Mouse (Mus musculus) C2C12 (cell line): ENCODE results near the gene Synm. TPM values are rescaled to one million over a fixed set of nuclear protein-coding genes. Genes with fewer than 3 reads are reported as not detected.

ENCODE experiments used
- H3K27me3 ChIP-seq: one replicate; pipeline ENCODE4 v1.6.1; 2011; ENCODE audit not compliant: control insufficient read depth, insufficient read depth, insufficient read length
- H3K36me3 ChIP-seq: one replicate; pipeline ENCODE4 v1.6.1; 2011; ENCODE audit not compliant: control insufficient read depth, insufficient read depth
- H3K4me3 ChIP-seq: one replicate; pipeline ENCODE4 v1.5.1; 2011; ENCODE audit warnings: mild to moderate bottlenecking, control low read depth; ENCODE audit not compliant: poor library complexity, insufficient read depth, severe bottlenecking
- H3K79me2 ChIP-seq: one replicate; pipeline ENCODE4 v1.6.1; 2011; ENCODE audit not compliant: control insufficient read depth, insufficient read depth
- H3K79me3 ChIP-seq: one replicate; pipeline ENCODE4 v1.6.1; 2011; ENCODE audit warnings: low read depth, control low read depth
- H3ac ChIP-seq: one replicate; pipeline ENCODE3; 2011; ENCODE audit warnings: low read depth; ENCODE audit not compliant: control insufficient read depth, insufficient read length
- CEBPB ChIP-seq: IDR thresholded peaks from one replicate; pipeline ENCODE4 v1.6.1; 2011; ENCODE audit warnings: low read depth, mild to moderate bottlenecking, control low read depth, moderate library complexity
- CTCF ChIP-seq: IDR thresholded peaks from one replicate; pipeline ENCODE4 v1.5.1; 2011; ENCODE audit not compliant: control insufficient read depth, insufficient read depth, insufficient read length
- FOSL1 ChIP-seq: IDR thresholded peaks from one replicate; pipeline ENCODE4 v1.8.0; 2011; ENCODE audit warnings: mild to moderate bottlenecking, low read length; ENCODE audit not compliant: poor library complexity, insufficient read depth, severe bottlenecking
- MAX ChIP-seq: IDR thresholded peaks from one replicate; pipeline ENCODE4 v1.6.1; 2011; ENCODE audit warnings: mild to moderate bottlenecking, control low read depth
- MYOD1 ChIP-seq: IDR thresholded peaks from one replicate; pipeline ENCODE4 v1.6.1; 2011; ENCODE audit warnings: low read depth; ENCODE audit not compliant: control insufficient read depth, insufficient read length
- MYOG ChIP-seq: IDR thresholded peaks from one replicate; pipeline ENCODE4 v1.6.1; 2011; ENCODE audit not compliant: control insufficient read depth, insufficient read length; ENCODE audit errors: extremely low read depth
- USF1 ChIP-seq: IDR thresholded peaks from one replicate; pipeline ENCODE4 v1.6.1; 2011; ENCODE audit warnings: low read depth, mild to moderate bottlenecking, control low read depth, moderate library complexity
- polyA plus RNA-seq: library from polyadenylated mRNA; unstranded; fragments of >200 nt; fragmentation: generic; extraction: Trizol; gene quantifications from one replicate; pipeline ENCODE4 v1.2.1, GENCODE M21; 2012; ENCODE audit warnings: missing spikeins

Gene Synm
- polyA plus RNA-seq, 1 experiment, result 0.14 TPM

DNA sequence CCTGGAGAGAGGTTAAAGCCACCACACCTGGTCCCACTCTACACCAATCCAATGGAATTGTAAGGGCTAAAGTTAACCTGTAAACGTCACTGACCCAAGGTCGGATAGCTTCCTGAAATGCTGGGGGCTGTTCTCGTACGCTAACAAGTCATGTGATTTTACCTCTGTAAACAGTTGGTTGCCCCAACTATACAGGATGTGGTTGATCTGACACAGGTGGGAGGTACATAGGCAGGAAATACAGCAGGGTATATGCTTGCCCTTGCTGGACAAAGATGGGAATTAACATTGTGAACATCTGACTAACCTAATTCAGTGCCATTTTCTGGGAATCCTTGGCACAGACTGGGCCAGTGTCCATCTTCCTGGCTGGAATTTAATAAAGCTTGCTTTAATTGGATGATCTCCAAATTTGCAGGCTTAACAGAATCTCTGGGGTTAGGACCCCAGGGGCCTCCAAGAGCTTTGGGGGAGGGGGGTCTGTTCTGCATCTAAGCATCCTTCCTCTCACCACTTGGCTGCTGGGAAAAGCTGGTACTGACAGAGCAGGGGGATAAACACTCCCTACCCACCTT is 11.7 kb downstream of the Synm start:
- H3K79me3 ChIP-seq, result no peaks in the 10 kb centered on the region
- H3K79me2 ChIP-seq, result no peaks in the 10 kb centered on the region
- H3ac ChIP-seq, result no peak overlapping the region
- peaks cover 12% of the 10 kb centered on the region for H3K27me3 ChIP-seq
- TF ChIP-seq MAX (no peak), MYOD1 (no peak), FOSL1 (no peak), CEBPB (no peak)
- no peaks in the 10 kb centered on the region for H3K36me3 ChIP-seq
- H3K4me3 ChIP-seq, result no peak overlapping the region

GRCm38 (mm10) chr7:67741706-67742105 is 17.8 kb downstream of the Synm start:
- Histone ChIP-seq H3K36me3 (no peaks in the 10 kb centered on the region), H3ac (no peak overlapping the region), H3K4me3 (no peak overlapping the region), H3K27me3 (no peaks in the 10 kb centered on the region), H3K79me3 (no peaks in the 10 kb centered on the region), H3K79me2 (no peaks in the 10 kb centered on the region)
- no peak for TF ChIP-seq CTCF
- TF ChIP-seq FOSL1, result peak; percentile 21
- TF ChIP-seq MAX, result no peak

DNA sequence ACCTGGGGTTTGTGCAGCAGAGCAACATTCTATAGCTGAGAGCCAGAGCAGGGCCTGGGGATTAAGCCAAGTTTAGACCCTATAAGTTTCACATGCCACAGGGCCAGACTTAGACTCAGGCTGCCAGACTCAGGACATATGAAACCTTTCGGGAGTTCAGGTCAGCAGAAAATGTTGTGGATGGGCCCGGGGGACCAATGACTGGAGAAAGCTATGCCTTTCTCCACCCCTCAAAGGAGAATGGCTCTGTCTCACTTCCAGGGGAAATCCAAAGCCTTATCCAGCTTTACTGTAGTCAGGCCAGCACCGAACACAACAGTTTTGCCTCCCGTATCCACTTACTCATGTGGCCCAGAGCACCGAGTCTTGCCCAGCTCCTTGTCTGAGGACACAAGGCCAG is 18.7 kb downstream of the Synm start:
- Histone ChIP-seq H3K27me3 (no peaks in the 10 kb centered on the region), H3ac (no peak overlapping the region), H3K79me2 (no peaks in the 10 kb centered on the region), H3K36me3 (no peaks in the 10 kb centered on the region), H3K79me3 (no peaks in the 10 kb centered on the region), H3K4me3 (no peak overlapping the region)
- no peak for TF ChIP-seq FOSL1
- no peak for TF ChIP-seq MYOG
- TF ChIP-seq CTCF, result no peak
- no peak for TF ChIP-seq MYOD1
- TF ChIP-seq CEBPB, result no peak
- no peak for TF ChIP-seq MAX
- TF ChIP-seq USF1, result no peak

DNA sequence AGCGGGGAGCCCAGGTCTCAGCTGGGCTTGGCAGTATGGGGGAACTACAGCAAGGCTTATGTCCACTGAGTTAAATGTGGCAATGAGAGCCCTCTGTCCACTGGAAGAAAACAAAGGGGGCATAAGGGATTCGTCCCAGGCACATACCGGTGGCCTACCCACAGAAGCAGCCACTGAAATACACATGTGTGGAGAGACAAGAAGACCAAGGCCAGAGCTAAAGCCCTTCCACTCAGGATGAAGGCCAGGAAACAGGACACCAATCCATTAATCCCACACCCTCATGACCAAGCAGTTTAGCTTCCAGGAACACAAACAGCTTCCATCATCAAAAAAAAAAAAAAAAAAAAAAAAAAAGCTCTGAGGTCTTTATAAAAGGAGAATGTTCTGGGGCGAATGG is 19.2 kb downstream of the Synm start:
- TF ChIP-seq MYOG (no peak), FOSL1 (no peak), MYOD1 (no peak), CTCF (no peak), USF1 (no peak), CEBPB (no peak), MAX (no peak)
- H3K27me3 ChIP-seq, result no peaks in the 10 kb centered on the region
- no peaks in the 10 kb centered on the region for H3K36me3 ChIP-seq
- no peaks in the 10 kb centered on the region for H3K79me3 ChIP-seq
- no peaks in the 10 kb centered on the region for H3K79me2 ChIP-seq
- H3K4me3 ChIP-seq, result no peak overlapping the region
- H3ac ChIP-seq, result no peak overlapping the region

DNA sequence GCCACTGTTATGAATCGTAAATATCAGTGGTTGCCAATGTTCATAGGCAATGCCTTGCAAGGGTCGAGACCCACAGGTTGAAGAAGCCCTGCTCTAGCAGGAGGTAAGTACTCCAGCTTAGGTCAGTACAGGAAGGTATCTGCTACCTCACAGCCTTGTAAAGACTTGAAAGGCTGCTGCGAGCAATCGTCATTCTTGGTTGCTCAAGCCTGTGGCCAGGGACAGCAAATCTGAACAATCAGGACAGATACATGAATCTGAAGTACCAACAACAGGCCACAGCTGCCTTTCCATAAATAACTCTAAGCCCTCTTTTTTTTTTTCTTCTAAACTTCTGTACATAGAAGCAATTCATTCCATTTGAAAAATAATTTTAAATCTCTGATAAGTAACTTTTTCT is 27.3 kb downstream of the Synm start:
- no peak overlapping the region for H3ac ChIP-seq
- H3K36me3 ChIP-seq, result no peaks in the 10 kb centered on the region
- no peak for TF ChIP-seq FOSL1
- TF ChIP-seq CEBPB, result no peak
- no peak for TF ChIP-seq MYOD1
- H3K79me3 ChIP-seq, result no peaks in the 10 kb centered on the region
- no peaks in the 10 kb centered on the region for H3K79me2 ChIP-seq
- no peaks in the 10 kb centered on the region for H3K27me3 ChIP-seq
- no peak overlapping the region for H3K4me3 ChIP-seq

DNA sequence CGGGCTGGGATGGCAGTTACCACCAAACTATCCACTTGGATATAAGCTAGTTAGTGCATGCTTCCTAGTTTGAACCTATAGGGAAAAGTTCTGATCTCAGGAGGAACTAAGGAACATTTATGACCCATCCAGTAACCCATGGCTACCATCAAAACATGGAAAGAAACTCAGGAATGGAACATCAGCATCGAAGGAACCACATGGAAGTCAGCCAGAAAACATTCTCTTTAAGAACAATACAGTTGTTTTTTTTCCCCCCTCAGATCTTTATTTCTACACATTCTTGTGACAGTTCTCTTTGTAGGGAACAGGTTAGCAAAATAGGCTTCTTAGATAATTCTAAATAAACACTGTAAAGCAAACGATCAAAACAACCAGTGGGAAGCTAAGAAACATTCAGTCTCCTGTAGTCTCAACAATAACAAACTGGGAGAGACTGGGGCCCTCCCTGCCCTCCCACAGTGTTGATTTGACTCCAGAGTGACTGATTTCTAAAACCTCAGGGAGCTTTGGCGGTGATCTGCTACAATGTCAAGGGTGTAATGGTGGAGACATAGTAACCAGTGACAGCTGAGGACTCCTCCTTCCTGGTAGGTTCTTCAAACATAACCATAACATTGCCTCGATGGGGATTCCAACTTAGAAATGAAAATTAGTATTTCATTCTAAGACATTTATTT is 29.0 kb downstream of the Synm start:
- Histone ChIP-seq H3K79me2 (no peaks in the 10 kb centered on the region), H3K4me3 (no peak overlapping the region), H3K36me3 (no peaks in the 10 kb centered on the region), H3ac (no peak overlapping the region), H3K27me3 (no peaks in the 10 kb centered on the region), H3K79me3 (no peaks in the 10 kb centered on the region)
- TF ChIP-seq MYOG (no peak), MYOD1 (no peak), CEBPB (no peak), FOSL1 (no peak), MAX (no peak)
